Mouse (Mus musculus): ENCODE measurements around the gene Ssc5d. TPM values are rescaled to one million over a fixed set of nuclear protein-coding genes. Genes with fewer than 3 reads are reported as not detected.
A peak's percentile ranks its signal among the peaks of the same experiment; 100 is the strongest.

Ssc5d gene
- polyA plus RNA-seq, 1 experiment from 2014 or later, result 2.0 TPM

- no peaks in the 10 kb centered on the region for H3K9me3 ChIP-seq (replicated peaks)
- no peaks in the 10 kb centered on the region for H3K27me3 ChIP-seq (ENCODE audit: low read depth, poor library complexity, severe bottlenecking)
- no peak overlapping the region for H3K4me3 ChIP-seq
- WGBS, result 41% methylated on average over 2 of the region's 2 CpGs
- H3K27ac ChIP-seq, result no peak overlapping the region
- peak; percentile 79 for DNase-seq (ENCODE audit: low spot score)
- peaks cover 2% of the 10 kb centered on the region for H3K4me1 ChIP-seq
- H3K36me3 ChIP-seq, result no peaks in the 10 kb centered on the region
These were observed 12.9 kb downstream of the Ssc5d start for GRCm38 (mm10) chr7:4938456-4938855.

GRCm38 (mm10) chr7:4940068-4940479 is 14.5 kb downstream of the Ssc5d start:
- peak; percentile 91 for DNase-seq (ENCODE audit: low spot score)
- Histone ChIP-seq H3K4me3 (no peak overlapping the region), H3K27me3 (ENCODE audit: low read depth, poor library complexity, severe bottlenecking) (no peaks in the 10 kb centered on the region), H3K4me1 (peaks cover 4% of the 10 kb centered on the region), H3K9me3 (replicated peaks) (no peaks in the 10 kb centered on the region), H3K36me3 (no peaks in the 10 kb centered on the region), H3K27ac (no peak overlapping the region)
- WGBS, result 20% methylated on average over 9 of the region's 9 CpGs

GRCm38 (mm10) chr7:4942673-4943072 is 17.1 kb downstream of the Ssc5d start:
- Histone ChIP-seq H3K4me3 (no peak overlapping the region), H3K4me1 (peaks cover 4% of the 10 kb centered on the region), H3K36me3 (no peaks in the 10 kb centered on the region), H3K9me3 (replicated peaks) (no peaks in the 10 kb centered on the region), H3K27me3 (ENCODE audit: low read depth, poor library complexity, severe bottlenecking) (no peaks in the 10 kb centered on the region), H3K27ac (no peak overlapping the region)
- WGBS, result 61% methylated on average over 5 of the region's 5 CpGs
- no peak for DNase-seq (ENCODE audit: low spot score)

GRCm38 (mm10) chr7:4943223-4943815 is 17.7 kb downstream of the Ssc5d start:
- Histone ChIP-seq H3K27ac (peak overlapping the region; percentile 69), H3K4me1 (peaks cover 4% of the 10 kb centered on the region), H3K4me3 (peak overlapping the region; percentile 43), H3K27me3 (ENCODE audit: low read depth, poor library complexity, severe bottlenecking) (no peaks in the 10 kb centered on the region), H3K9me3 (replicated peaks) (no peaks in the 10 kb centered on the region), H3K36me3 (no peaks in the 10 kb centered on the region)
- DNase-seq (ENCODE audit: low spot score), result peak; percentile 91
- whole genome bisulfite sequencing, result 21% methylated on average over 15 of the region's 15 CpGs

GRCm38 (mm10) chr7:4947855-4948254 is 22.3 kb downstream of the Ssc5d start:
- H3K27me3 ChIP-seq (ENCODE audit: low read depth, poor library complexity, severe bottlenecking), result no peaks in the 10 kb centered on the region
- 30% methylated on average over 2 of the region's 2 CpGs for WGBS
- H3K9me3 ChIP-seq (replicated peaks), result no peaks in the 10 kb centered on the region
- H3K27ac ChIP-seq, result no peak overlapping the region
- no peak overlapping the region for H3K4me3 ChIP-seq
- no peaks in the 10 kb centered on the region for H3K36me3 ChIP-seq
- H3K4me1 ChIP-seq, result peaks cover 7% of the 10 kb centered on the region
- no peak for DNase-seq (ENCODE audit: low spot score)

GRCm38 (mm10) chr7:4948386-4948785 is 22.8 kb downstream of the Ssc5d start:
- Histone ChIP-seq H3K27ac (no peak overlapping the region), H3K36me3 (no peaks in the 10 kb centered on the region), H3K4me3 (no peak overlapping the region), H3K9me3 (replicated peaks) (no peaks in the 10 kb centered on the region), H3K4me1 (peaks cover 6% of the 10 kb centered on the region), H3K27me3 (ENCODE audit: low read depth, poor library complexity, severe bottlenecking) (no peaks in the 10 kb centered on the region)
- 58% methylated on average over 6 of the region's 6 CpGs for WGBS
- DNase-seq (ENCODE audit: low spot score), result no peak

GRCm38 (mm10) chr7:4950561-4951342 is 25.2 kb downstream of the Ssc5d start:
- 86% methylated on average over 19 of the region's 19 CpGs for WGBS
- no peak overlapping the region for H3K27ac ChIP-seq
- no peak for DNase-seq (ENCODE audit: low spot score)

GRCm38 (mm10) chr7:4953815-4954445 is 28.3 kb downstream of the Ssc5d start:
- Histone ChIP-seq H3K4me1 (peaks cover 3% of the 10 kb centered on the region; the same call in 1 of the 2 replicates), H3K36me3 (no peaks in the 10 kb centered on the region), H3K27ac (no peak overlapping the region), H3K27me3 (ENCODE audit: low read depth, poor library complexity, severe bottlenecking) (no peaks in the 10 kb centered on the region), H3K9me3 (replicated peaks) (no peaks in the 10 kb centered on the region), H3K4me3 (no peak overlapping the region)
- no peak for DNase-seq (ENCODE audit: low spot score)
- 13% methylated on average over 10 of the region's 10 CpGs for WGBS

More at GRCm38 (mm10) chr7:4950561-4951342, 25.2 kb downstream of the Ssc5d start:
- H3K4me3 ChIP-seq, result no peak overlapping the region
- H3K4me1 ChIP-seq, result peaks cover 3% of the 10 kb centered on the region; the same call in 1 of the 2 replicates
- no peaks in the 10 kb centered on the region for H3K27me3 ChIP-seq (ENCODE audit: low read depth, poor library complexity, severe bottlenecking)
- no peaks in the 10 kb centered on the region for H3K9me3 ChIP-seq (replicated peaks)
- H3K36me3 ChIP-seq, result no peaks in the 10 kb centered on the region

GRCm38 (mm10) chr7:4957361-4957760 is 31.8 kb downstream of the Ssc5d start:
- Histone ChIP-seq H3K36me3 (no peaks in the 10 kb centered on the region), H3K27me3 (ENCODE audit: low read depth, poor library complexity, severe bottlenecking) (no peaks in the 10 kb centered on the region), H3K4me3 (no peak overlapping the region), H3K9me3 (replicated peaks) (no peaks in the 10 kb centered on the region), H3K27ac (peak overlapping the region; percentile 19; the same call in 1 of the 2 replicates), H3K4me1 (no peaks in the 10 kb centered on the region)
- WGBS, result 82% methylated on average over 10 of the region's 10 CpGs
- DNase-seq (ENCODE audit: low spot score), result no peak

GRCm38 (mm10) chr7:4963527-4963926 is 37.9 kb downstream of the Ssc5d start:
- DNase-seq (ENCODE audit: low spot score), result no peak
- 79% methylated on average over 5 of the region's 5 CpGs for WGBS
- Histone ChIP-seq H3K27me3 (ENCODE audit: low read depth, poor library complexity, severe bottlenecking) (no peaks in the 10 kb centered on the region), H3K9me3 (replicated peaks) (no peaks in the 10 kb centered on the region), H3K27ac (no peak overlapping the region), H3K4me3 (no peak overlapping the region), H3K36me3 (no peaks in the 10 kb centered on the region), H3K4me1 (peaks cover 7% of the 10 kb centered on the region; the same call in 1 of the 2 replicates)

- Histone ChIP-seq H3K4me3 (no peak within 1 kb of the TSS), H3K4me1 (peaks cover 7% of the 10 kb centered on the region; the same call in 1 of the 2 replicates), H3K27me3 (ENCODE audit: low read depth, poor library complexity, severe bottlenecking) (no peaks in the 10 kb centered on the region), H3K36me3 (no peaks in the 10 kb centered on the region), H3K27ac (no peak within 1 kb of the TSS), H3K9me3 (replicated peaks) (no peaks in the 10 kb centered on the region)
- peak; percentile 72 for DNase-seq (ENCODE audit: low spot score)
- 3% methylated on average over 10 of the region's 10 CpGs for WGBS
These were observed 38.7 kb downstream of the Ssc5d start, which contains the start of gene Sbk2 for GRCm38 (mm10) chr7:4964272-4964671. TSS of gene Sbk2 (minus strand) at chr7:4964406.

- Histone ChIP-seq H3K9me3 (replicated peaks) (no peaks in the 10 kb centered on the region), H3K27me3 (ENCODE audit: low read depth, poor library complexity, severe bottlenecking) (no peaks in the 10 kb centered on the region), H3K4me1 (peaks cover 7% of the 10 kb centered on the region; the same call in 1 of the 2 replicates), H3K27ac (no peak overlapping the region), H3K4me3 (no peak overlapping the region), H3K36me3 (no peaks in the 10 kb centered on the region)
- 82% methylated on average over 5 of the region's 5 CpGs for WGBS
- no peak for DNase-seq (ENCODE audit: low spot score)
These were observed 39.4 kb downstream of the Ssc5d start for GRCm38 (mm10) chr7:4964988-4965387.

GRCm38 (mm10) chr7:4971068-4971467 is 45.5 kb downstream of the Ssc5d start, which contains the start of gene Sbk3:
TSS of gene Sbk3 (minus strand) at chr7:4971168.
- Histone ChIP-seq H3K4me3 (no peak within 1 kb of the TSS), H3K4me1 (peaks cover 3% of the 10 kb centered on the region; the same call in 1 of the 2 replicates), H3K36me3 (no peaks in the 10 kb centered on the region), H3K27me3 (ENCODE audit: low read depth, poor library complexity, severe bottlenecking) (no peaks in the 10 kb centered on the region), H3K9me3 (replicated peaks) (no peaks in the 10 kb centered on the region), H3K27ac (no peak within 1 kb of the TSS)
- no peak for DNase-seq (ENCODE audit: low spot score)
- WGBS, result 51% methylated on average over 6 of the region's 6 CpGs
